Comparison of ENCODE assay signal across 23 mouse cellular contexts in the genomic region with DNA sequence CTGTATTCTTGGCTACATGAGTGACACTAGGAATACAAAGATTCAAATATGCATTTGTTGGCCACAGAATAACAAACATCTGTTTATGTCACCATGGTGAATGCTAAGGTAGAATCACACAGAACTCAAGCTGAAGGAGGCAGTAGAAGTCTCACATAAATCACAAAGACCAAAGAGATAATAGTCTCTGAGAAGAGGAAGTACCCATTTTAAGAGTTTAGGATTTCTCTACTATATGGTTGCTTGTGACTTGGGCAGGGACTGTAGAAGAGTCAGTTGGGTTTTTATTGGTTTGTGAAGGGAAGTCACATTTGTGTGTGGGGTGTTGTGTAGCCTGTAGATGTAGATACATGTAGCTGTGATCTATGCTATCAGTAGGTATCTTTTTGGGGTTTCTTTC. TPM values are rescaled to one million over a fixed set of nuclear protein-coding genes. Genes with fewer than 3 reads are reported as not detected.
"Had no signal": no experiment of that assay in that cellular context is flagged by ENCODE, and none has a peak within 500 bp of the region (broad histone marks: within the 10 kb centered on the region; RNA-seq: fewer than 3 reads in every experiment).

No protein-coding gene starts in this region.

- H3K4me1 ChIP-seq: neural tube, embryonic 15.5 days; stomach, embryonic 15.5 days had no signal

- H3K27ac ChIP-seq: neural tube, embryonic 13.5 days; neural tube, embryonic 15.5 days; stomach, embryonic 15.5 days; stomach, postnatal 0 days had no signal

- H3K4me3 ChIP-seq: neural tube, embryonic 13.5 days; neural tube, embryonic 15.5 days; stomach, embryonic 15.5 days had no signal

- DNase-seq: retina, postnatal 1 day; right cerebral cortex, adult 18-20 months; right cerebral cortex, postnatal 14 days; right cerebral cortex, postnatal 25 days; right cerebral cortex, postnatal 4 days; spleen, adult 18-20 months; thymus, adult 18-20 months; thymus, adult 2 months; thymus, postnatal 14 days; thymus, postnatal 25 days; thymus, postnatal 36 days; thymus, postnatal 4 days had no signal

- H3K9me3 ChIP-seq: neural tube, embryonic 13.5 days; neural tube, embryonic 15.5 days; stomach, embryonic 15.5 days had no signal

- H3K36me3 ChIP-seq: neural tube, embryonic 13.5 days; neural tube, embryonic 15.5 days; stomach, embryonic 15.5 days had no signal

- H3K9ac ChIP-seq: neural tube, embryonic 13.5 days; neural tube, embryonic 15.5 days; stomach, embryonic 15.5 days had no signal

- H3K27me3 ChIP-seq: neural tube, embryonic 13.5 days; neural tube, embryonic 15.5 days; stomach, embryonic 15.5 days had no signal

RNA-seq across cellular contexts. Expression of gene Wdr20rt, which starts 31.6 kb away (rescaled TPM):
- polyA plus RNA-seq: neural tube, embryonic 13.5 days; neural tube, embryonic 14.5 days; neural tube, embryonic 15.5 days; small intestine, adult 2 months; spleen, adult 2 months; stomach, embryonic 14.5 days; stomach, embryonic 15.5 days; stomach, embryonic 16.5 days; stomach, postnatal 0 days; thymus, adult 2 months; thymus, postnatal 0 days; urinary bladder, adult 2 months had no signal
